Mouse (Mus musculus): Measurements from ENCODE around the gene Ulk4.

DNA sequence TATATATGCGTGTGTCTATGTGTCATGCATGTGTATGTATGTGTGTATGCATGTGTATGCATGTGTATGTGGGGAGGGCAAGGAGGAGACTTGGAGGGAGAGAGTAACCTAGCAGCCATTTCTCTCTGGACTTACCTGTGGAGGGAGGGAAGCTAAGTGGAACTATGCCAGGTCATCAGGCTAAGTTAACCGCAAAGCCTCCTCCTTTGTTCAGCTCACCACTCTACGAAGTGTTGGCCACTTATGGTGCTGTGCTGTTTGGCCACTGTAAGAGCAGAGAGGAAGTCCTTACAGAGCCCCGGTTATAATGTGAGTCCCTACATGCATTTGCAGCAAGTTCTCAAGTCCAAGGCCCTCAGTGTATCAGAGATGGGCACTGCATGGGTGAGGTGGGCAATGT lies 300.1 kb downstream of the Ulk4 start:
- TF ChIP-seq CTCF (IDR thresholded peaks at IDR 0.05; ENCODE audit: borderline replicate concordance, extremely low read depth, insufficient read depth, insufficient read length), result no peak
- TF ChIP-seq POLR2A (IDR thresholded peaks at IDR 0.05; ENCODE audit: borderline replicate concordance, extremely low read depth, insufficient read depth, insufficient read length, poor library complexity, severe bottlenecking), result no peak
